Mouse (Mus musculus) ovary, adult 18-20 months (tissue): ENCODE results near the gene St7l.
A peak's percentile ranks its signal among the peaks of the same experiment; 100 is the strongest.
"Not testable (repeated sequence)": the region's sequence is repeated elsewhere in the genome, so short reads cannot be mapped to it uniquely, and the experiment has no call there.

ENCODE experiments used
- DNase-seq: peaks from one replicate; pipeline ENCODE4 v3.0.0; 2022; ENCODE audit warnings: low spot score, mixed read lengths

Gene St7l

GRCm38 (mm10) chr3:104863786-104864650, at the start of gene St7l, which contains the start of gene Capza1:
TSS of gene St7l (plus strand) at chr3:104864005.
TSS of gene Capza1 (minus strand) at chr3:104864505.
- DNase-seq = peak; percentile 84

- no peak for DNase-seq
These were observed 49.1 kb upstream of the St7l start for GRCm38 (mm10) chr3:104814746-104815145.

DNA sequence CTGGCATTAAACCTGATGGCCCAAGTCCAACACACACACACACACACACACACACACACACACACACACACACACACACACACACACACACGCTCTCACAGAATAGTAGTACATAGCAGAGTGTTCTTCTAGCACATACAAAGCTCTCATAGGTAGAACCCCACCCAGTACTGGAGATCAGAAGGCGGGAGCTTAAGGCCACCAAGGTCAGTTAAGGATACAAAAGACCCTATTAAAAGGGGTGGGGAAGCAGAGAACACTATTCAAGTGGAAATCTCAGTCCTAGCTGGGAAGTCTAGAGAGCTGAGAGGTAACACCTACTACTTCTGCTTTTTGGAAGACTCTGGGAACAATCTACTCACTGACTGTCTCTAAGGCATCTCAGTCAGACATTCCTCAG, 48.5 kb upstream of the St7l start:
- DNase-seq = no peak

DNA sequence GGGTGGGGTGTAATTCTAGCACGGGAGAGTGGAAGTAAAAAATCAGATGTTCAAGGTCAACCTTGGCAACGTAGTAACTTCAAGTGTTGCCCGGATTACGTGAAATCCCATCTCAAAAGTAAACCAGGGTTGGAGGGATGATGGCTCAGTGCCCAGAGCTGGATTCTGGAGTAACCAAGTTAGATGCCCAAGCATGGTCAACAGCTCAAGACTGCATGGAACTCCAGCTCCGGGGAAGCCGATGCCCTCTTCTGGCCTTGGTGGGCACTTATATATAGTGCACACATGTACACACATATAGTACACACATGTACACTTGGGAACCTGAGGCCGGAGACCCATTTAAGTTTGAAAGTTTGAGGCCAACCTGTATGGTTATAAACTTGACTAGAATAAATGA, 47.7 kb upstream of the St7l start:
- no peak for DNase-seq

DNA sequence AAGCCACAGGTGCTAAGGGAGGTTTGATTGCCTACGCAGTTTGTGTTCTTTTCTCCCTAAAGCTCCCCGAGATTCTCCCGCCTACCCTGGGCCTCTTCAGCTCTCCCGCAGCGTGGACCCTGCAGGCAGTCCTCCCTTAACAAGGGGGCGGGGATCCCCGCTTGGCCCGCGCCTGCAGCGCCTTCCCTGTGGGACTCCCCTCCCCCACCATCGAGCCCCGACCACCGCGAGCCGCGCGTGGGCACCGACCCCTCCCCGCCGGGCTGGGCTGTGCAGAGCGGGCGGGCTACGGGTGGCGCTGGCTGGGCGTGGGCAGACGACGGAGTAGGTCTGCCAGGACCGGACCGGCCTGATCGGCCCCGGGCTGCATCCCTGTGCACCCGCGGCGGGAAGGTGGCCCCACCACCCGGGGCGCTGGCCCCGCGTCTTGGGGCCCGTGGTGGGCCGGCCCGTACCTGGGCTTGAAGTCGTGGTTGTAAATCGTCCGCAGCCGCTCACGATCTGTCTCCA, 46.3 kb upstream of the St7l start:
- peak; percentile 43 for DNase-seq

GRCm38 (mm10) chr3:104817991-104818748, 45.6 kb upstream of the St7l start, which contains the start of gene Mov10:
TSS of gene Mov10 (minus strand) at chr3:104818563.
- DNase-seq = peak; percentile 82

- DNase-seq = no peak
These were observed 45.1 kb upstream of the St7l start for GRCm38 (mm10) chr3:104818749-104819134.

DNA sequence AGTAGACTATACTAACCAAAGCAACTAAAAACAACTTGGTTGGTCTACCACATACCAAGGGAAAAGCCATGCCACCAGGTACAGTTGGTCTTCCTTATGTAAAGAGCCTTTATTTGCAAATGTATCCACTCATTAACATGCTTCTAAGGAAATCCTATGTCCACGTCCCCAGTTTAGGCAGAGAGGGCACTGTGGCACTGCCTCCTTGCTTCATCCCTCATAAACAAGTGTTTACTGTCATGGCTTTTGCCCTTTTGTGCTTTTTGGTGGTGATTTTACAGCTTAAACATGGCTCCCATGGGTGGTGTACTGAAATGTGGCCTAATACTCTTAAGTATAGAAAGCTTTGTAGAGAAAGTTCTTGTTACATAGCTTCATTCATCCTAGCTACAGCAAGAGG, 43.4 kb upstream of the St7l start:
- DNase-seq = no peak

DNA sequence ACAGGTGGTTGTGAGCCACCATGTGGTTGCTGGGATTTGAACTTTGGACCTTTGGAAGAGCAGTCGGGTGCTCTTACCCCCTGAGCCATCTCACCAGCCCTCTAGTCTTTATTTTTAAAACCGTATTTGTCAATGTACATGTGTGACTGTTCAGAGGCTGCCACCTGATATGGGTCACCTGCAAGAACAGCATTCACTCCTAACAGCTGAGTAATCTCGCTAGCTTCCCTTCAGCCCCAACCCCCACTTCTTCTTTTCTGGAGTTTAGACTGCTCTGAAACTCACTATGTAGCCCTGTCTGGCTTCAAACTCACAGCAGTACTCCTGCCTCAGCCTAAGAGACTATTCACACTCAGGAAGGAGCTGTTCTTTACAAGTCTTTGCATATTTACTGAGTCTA, 41.4 kb upstream of the St7l start:
- DNase-seq = no peak

GRCm38 (mm10) chr3:104835797-104836196, 28.0 kb upstream of the St7l start:
- DNase-seq = no peak

DNA sequence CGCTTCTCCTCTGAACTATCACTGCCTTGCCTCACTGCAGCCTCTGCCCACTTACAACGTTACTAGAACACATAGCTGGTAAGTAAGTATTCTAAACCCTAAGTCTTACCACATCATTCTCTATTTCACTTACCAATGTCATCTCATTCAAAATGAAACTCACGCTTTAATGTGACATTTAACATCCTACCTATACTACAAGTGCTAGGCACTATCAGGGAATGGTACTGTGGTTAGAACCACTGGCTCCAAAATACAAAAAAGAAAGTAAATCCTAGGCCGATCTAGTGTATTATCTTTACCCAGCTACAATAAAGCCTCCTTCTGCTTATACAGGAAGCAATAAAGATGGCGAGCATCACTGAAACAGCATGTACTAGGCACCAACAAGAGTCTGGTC, 22.8 kb upstream of the St7l start:
- DNase-seq = no peak

DNA sequence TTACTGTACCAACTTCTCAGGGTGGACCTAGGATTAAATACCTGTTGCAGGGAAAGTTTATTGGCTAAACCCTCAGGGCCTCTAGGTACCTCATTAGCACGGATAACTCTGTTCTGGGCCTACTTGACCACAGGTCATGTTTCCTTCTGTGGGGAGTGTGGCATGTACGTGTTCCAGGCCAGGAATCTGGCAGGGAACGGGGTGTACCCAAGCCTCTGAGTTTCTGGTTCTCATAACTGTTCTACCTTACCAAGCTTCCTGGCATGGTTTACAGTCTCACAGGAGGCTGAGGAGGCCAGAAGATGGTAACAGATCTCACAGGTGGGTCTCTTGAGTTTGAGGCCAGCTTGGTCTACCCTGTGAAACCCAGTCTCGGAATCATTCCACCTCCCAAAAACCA, 17.2 kb upstream of the St7l start:
- DNase-seq = no peak

GRCm38 (mm10) chr3:104854465-104854864, 9.3 kb upstream of the St7l start:
- DNase-seq = no peak

GRCm38 (mm10) chr3:104854866-104855265, 8.9 kb upstream of the St7l start:
- DNase-seq = no peak

DNA sequence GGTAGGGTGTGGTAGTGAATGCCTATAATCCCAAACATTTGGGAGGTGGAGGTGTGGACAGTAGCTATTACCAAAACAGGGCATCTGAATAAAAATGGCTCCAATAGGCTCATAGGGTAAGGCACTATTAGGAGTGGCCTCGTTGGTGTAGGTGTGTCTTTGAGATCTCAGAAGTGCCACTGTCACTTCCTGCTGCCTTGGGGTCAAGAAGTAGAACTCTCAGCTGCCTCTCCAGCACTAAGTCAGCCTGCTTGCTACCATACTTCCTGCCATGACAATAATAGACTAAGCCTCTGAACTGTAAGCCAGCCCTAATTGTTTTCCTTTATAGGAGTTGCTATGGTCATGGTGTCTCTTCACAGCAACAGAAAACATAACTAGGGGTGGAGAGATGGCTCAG, 7.7 kb upstream of the St7l start:
- no peak for DNase-seq

GRCm38 (mm10) chr3:104858560-104858959, 5.2 kb upstream of the St7l start:
- no peak for DNase-seq

DNA sequence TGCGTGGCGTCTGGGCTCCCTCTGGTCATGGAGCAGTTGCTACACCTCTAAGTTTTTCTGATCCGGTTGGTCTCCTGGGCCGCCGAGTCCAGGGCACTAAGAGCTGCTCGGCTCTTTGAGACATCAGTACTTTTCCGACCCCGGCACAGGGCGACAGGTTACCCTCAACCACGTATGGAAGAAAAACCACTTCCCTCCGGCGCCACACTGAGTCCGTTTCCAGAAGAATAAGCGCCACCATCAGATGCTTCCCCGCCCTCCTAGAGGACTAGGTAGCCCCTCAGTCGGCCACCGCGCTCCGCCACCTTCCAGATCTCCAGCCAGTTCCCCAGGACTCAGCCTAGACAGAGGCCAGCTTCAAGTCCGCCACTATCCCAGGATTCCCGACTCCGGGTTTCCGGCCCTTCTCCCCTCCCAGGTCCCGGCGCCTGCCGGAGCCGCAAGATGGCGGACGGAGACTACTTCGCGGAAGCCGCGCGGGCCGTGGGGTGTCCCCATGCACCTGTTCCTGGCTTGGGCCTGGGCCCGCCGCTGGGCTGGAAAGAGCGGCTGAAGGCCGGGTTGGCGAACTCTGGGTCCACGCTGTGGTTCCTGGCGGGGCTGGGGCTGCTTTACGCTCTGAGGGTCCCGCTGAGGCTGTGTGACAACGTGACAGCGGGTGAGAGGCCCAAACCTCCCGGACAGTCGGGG, 991 bp downstream of the St7l start:
- peak; percentile 81 for DNase-seq

- DNase-seq = no peak
These were observed 1.6 kb downstream of the St7l start for GRCm38 (mm10) chr3:104865341-104865788.

- DNase-seq = not testable (repeated sequence)
These were observed 2.9 kb downstream of the St7l start for GRCm38 (mm10) chr3:104866674-104867073.

DNA sequence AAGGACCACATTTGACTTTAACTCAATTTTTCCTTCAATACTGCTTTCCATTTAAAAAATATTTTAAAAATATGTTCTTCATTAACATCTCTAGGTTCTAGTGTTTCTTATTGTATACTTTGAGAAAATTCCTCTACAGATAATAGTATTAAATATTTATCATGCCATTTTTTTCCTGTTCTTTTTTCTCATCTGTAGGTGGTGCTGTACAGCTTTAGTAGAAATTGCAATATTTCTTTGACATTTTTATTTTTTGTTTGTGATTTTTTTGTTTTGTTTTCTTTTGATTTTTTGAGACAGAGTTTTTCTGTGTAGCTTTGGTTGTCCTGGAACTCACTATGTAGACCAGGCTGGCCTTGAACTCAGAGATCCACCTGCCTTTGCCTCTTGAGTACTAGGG, 5.8 kb downstream of the St7l start:
- DNase-seq = no peak

- DNase-seq = no peak
These were observed 24.8 kb downstream of the St7l start for GRCm38 (mm10) chr3:104888585-104888984.

DNA sequence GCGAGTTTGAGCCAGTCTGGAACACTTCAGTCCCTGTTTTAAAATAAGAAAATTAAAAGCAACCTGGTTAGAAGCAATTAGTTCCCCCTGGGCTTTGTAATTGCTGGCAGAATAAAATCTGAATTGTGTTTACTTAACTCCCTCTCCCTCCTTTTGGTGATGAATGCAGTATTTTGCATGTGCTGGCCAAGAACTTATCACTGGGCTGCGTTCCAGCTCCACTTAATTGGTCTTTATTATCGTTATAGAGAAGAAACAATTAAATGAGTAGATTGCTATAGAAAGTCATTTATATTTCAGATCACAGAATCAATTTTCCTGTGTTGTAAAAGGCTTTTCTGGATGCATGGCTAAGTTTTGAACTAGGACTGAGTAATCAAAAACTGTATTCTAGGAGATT, 32.3 kb downstream of the St7l start:
- no peak for DNase-seq
